Mouse (Mus musculus): ENCODE measurements around the gene Insrr. TPM values are rescaled to one million over a fixed set of nuclear protein-coding genes. Genes with fewer than 3 reads are reported as not detected.
A peak's percentile ranks its signal among the peaks of the same experiment; 100 is the strongest.

The Insrr gene
- polyA plus RNA-seq, 1 experiment from 2014 or later: 1.2 TPM

- WGBS: 6% methylated on average over 26 of the region's 26 CpGs
- peaks cover 66% of the 10 kb centered on the region for H3K27me3 ChIP-seq (replicated peaks; ENCODE audit: control insufficient read depth, insufficient read depth, low read length)
These were observed 7.4 kb downstream of the Insrr start for GRCm38 (mm10) chr3:87804038-87804677.

DNA sequence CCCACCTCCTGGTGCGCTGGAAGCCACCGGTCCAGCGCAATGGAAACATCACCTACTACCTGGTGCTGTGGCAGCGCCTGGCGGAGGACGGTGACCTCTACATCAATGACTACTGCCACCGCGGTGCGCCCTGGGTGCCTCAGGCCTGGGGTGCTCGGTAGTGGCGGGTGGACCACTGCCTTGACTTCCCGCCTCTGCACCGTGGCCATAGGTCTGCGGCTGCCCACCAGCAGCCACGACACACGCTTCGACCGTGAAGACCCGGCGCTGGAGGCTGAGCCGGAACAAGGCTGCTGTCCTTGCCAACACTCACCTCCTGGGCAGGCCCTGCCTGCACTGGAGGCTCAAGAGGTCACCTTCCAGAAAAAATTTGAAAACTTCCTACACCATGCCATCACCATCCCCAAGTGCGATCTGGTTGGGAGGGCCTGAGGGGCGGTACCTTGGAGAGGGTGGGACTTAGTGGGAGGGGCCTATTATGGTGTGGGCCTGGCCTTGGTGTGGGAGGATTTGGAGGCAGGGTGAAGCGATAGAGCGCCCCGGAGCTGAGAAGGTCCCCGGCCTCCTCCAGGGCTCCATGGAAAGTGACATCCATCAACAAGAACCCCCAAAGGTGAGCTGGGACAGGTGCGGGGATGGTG, 12.7 kb downstream of the Insrr start:
- Histone ChIP-seq H3K27me3 (replicated peaks; ENCODE audit: control insufficient read depth, insufficient read depth, low read length) (peaks cover 56% of the 10 kb centered on the region), H3K4me1 (ENCODE audit: control insufficient read depth, insufficient read depth, low read length) (0 out of 2 replicates have a peak, but pooled peaks cover 4% of the 10 kb centered on the region), H3K9me3 (ENCODE audit: control insufficient read depth, low read length) (no peaks in the 10 kb centered on the region), H3K9ac (ENCODE audit: low read depth, low read length) (no peak overlapping the region), H3K4me3 (ENCODE audit: low read depth, low read length) (peak overlapping the region; percentile 26), H3K4me2 (ENCODE audit: low read depth, low read length) (peak overlapping the region; percentile 30), H3K36me3 (ENCODE audit: control insufficient read depth, insufficient read depth, low read length) (no peaks in the 10 kb centered on the region), H3K27ac (replicated peaks; ENCODE audit: low read depth, low read length) (no peak overlapping the region)
- ATAC-seq (ENCODE audit: low read depth): peak; percentile 53; the same call in 1 of the 2 replicates
- WGBS: 5% methylated on average over 28 of the region's 28 CpGs
- DNase-seq (ENCODE audit: low spot score): no peak

More at GRCm38 (mm10) chr3:87804038-87804677, 7.4 kb downstream of the Insrr start:
- Histone ChIP-seq H3K4me1 (ENCODE audit: control insufficient read depth, insufficient read depth, low read length) (0 out of 2 replicates have a peak, but pooled peaks cover 4% of the 10 kb centered on the region), H3K27ac (replicated peaks; ENCODE audit: low read depth, low read length) (no peak overlapping the region), H3K36me3 (ENCODE audit: control insufficient read depth, insufficient read depth, low read length) (no peaks in the 10 kb centered on the region), H3K9me3 (ENCODE audit: control insufficient read depth, low read length) (no peaks in the 10 kb centered on the region), H3K4me3 (ENCODE audit: low read depth, low read length) (0 out of 2 replicates have a peak overlapping the region, but pooled peaks have one; percentile 17), H3K9ac (ENCODE audit: low read depth, low read length) (no peak overlapping the region), H3K4me2 (ENCODE audit: low read depth, low read length) (peak overlapping the region; percentile 44)
- DNase-seq (ENCODE audit: low spot score): no peak
- no peak for ATAC-seq (ENCODE audit: low read depth)

GRCm38 (mm10) chr3:87811297-87811696, 14.5 kb downstream of the Insrr start:
- no peak overlapping the region for H3K9ac ChIP-seq (ENCODE audit: low read depth, low read length)
- 83% methylated on average over 8 of the region's 8 CpGs for WGBS
- no peak overlapping the region for H3K27ac ChIP-seq (replicated peaks; ENCODE audit: low read depth, low read length)
- no peaks in the 10 kb centered on the region for H3K9me3 ChIP-seq (ENCODE audit: control insufficient read depth, low read length)
- H3K4me3 ChIP-seq (ENCODE audit: low read depth, low read length): no peak overlapping the region
- H3K27me3 ChIP-seq (replicated peaks; ENCODE audit: control insufficient read depth, insufficient read depth, low read length): peaks cover 53% of the 10 kb centered on the region
- H3K4me1 ChIP-seq (ENCODE audit: control insufficient read depth, insufficient read depth, low read length): 0 out of 2 replicates have a peak, but pooled peaks cover 4% of the 10 kb centered on the region
- H3K36me3 ChIP-seq (ENCODE audit: control insufficient read depth, insufficient read depth, low read length): no peaks in the 10 kb centered on the region
- H3K4me2 ChIP-seq (ENCODE audit: low read depth, low read length): no peak overlapping the region
- DNase-seq (ENCODE audit: low spot score) (no peak), ATAC-seq (ENCODE audit: low read depth) (no peak)

GRCm38 (mm10) chr3:87812413-87812812, 15.7 kb downstream of the Insrr start:
- 36% methylated on average over 4 of the region's 4 CpGs for WGBS
- Histone ChIP-seq H3K4me3 (ENCODE audit: low read depth, low read length) (no peak overlapping the region), H3K9ac (ENCODE audit: low read depth, low read length) (no peak overlapping the region), H3K36me3 (ENCODE audit: control insufficient read depth, insufficient read depth, low read length) (no peaks in the 10 kb centered on the region), H3K4me1 (ENCODE audit: control insufficient read depth, insufficient read depth, low read length) (0 out of 2 replicates have a peak, but pooled peaks cover 4% of the 10 kb centered on the region), H3K4me2 (ENCODE audit: low read depth, low read length) (no peak overlapping the region), H3K27me3 (replicated peaks; ENCODE audit: control insufficient read depth, insufficient read depth, low read length) (peaks cover 46% of the 10 kb centered on the region), H3K9me3 (ENCODE audit: control insufficient read depth, low read length) (no peaks in the 10 kb centered on the region), H3K27ac (replicated peaks; ENCODE audit: low read depth, low read length) (no peak overlapping the region)
- ATAC-seq (ENCODE audit: low read depth): no peak
- DNase-seq (ENCODE audit: low spot score): no peak

- H3K4me2 ChIP-seq (ENCODE audit: low read depth, low read length): no peak overlapping the region
- H3K36me3 ChIP-seq (ENCODE audit: control insufficient read depth, insufficient read depth, low read length): no peaks in the 10 kb centered on the region
- no peak for DNase-seq (ENCODE audit: low spot score)
- ATAC-seq (ENCODE audit: low read depth): no peak
- H3K4me1 ChIP-seq (ENCODE audit: control insufficient read depth, insufficient read depth, low read length): 0 out of 2 replicates have a peak, but pooled peaks cover 4% of the 10 kb centered on the region
- no peak overlapping the region for H3K4me3 ChIP-seq (ENCODE audit: low read depth, low read length)
- no peak overlapping the region for H3K27ac ChIP-seq (replicated peaks; ENCODE audit: low read depth, low read length)
- H3K27me3 ChIP-seq (replicated peaks; ENCODE audit: control insufficient read depth, insufficient read depth, low read length): peaks cover 42% of the 10 kb centered on the region
- 48% methylated on average over 10 of the region's 10 CpGs for WGBS
- H3K9me3 ChIP-seq (ENCODE audit: control insufficient read depth, low read length): no peaks in the 10 kb centered on the region
- no peak overlapping the region for H3K9ac ChIP-seq (ENCODE audit: low read depth, low read length)
These were observed 16.1 kb downstream of the Insrr start for GRCm38 (mm10) chr3:87812873-87813272.

DNA sequence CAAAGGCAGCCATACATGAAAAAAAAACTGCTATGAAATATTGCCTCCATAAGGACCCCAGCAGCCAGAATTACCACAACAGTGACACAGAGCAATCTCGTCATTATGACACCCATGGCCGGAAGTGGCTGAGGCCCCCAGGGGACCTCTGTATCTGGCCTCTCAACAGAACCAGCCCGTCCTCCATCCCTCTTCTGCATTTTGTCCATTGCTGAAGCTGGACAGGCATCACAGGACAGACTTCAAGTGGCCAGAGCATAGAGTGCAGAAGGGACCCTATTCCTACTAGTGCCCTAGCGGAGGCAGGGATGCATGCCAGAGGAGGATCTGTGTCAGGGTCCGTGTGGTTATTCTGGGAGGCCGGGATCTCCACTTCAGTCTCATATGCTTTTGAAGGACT, 19.4 kb downstream of the Insrr start:
- no peak for DNase-seq (ENCODE audit: low spot score)
- H3K27me3 ChIP-seq (replicated peaks; ENCODE audit: control insufficient read depth, insufficient read depth, low read length): peaks cover 9% of the 10 kb centered on the region
- H3K9ac ChIP-seq (ENCODE audit: low read depth, low read length): no peak overlapping the region
- no peak overlapping the region for H3K4me2 ChIP-seq (ENCODE audit: low read depth, low read length)
- H3K27ac ChIP-seq (replicated peaks; ENCODE audit: low read depth, low read length): no peak overlapping the region
- ATAC-seq (ENCODE audit: low read depth): no peak
- 53% methylated on average over 6 of the region's 6 CpGs for WGBS
- H3K9me3 ChIP-seq (ENCODE audit: control insufficient read depth, low read length): no peaks in the 10 kb centered on the region
- no peaks in the 10 kb centered on the region for H3K4me1 ChIP-seq (ENCODE audit: control insufficient read depth, insufficient read depth, low read length)
- H3K36me3 ChIP-seq (ENCODE audit: control insufficient read depth, insufficient read depth, low read length): no peaks in the 10 kb centered on the region
- no peak overlapping the region for H3K4me3 ChIP-seq (ENCODE audit: low read depth, low read length)

DNA sequence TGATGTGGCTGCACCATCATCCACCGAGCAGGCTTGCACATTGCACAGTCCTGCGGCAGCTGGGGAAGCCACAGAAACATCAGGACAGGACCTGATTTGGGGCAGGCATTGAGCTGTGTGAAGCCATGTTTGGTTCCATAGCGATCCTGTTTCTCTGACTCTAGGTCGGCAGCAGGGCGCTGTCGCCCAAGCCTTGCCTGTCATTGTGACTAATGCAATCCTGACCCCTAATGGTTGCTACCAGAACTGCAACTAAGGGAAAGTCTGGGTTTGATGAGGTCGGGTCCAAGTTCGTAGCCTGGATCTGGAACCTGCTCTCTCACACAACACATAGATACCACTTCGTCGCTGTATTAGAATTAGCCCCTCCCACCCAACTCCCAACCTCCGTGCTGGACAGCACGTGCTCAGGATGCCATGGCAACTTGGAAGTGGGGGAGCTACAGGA, 19.9 kb downstream of the Insrr start:
- Histone ChIP-seq H3K36me3 (ENCODE audit: control insufficient read depth, insufficient read depth, low read length) (no peaks in the 10 kb centered on the region), H3K27me3 (replicated peaks; ENCODE audit: control insufficient read depth, insufficient read depth, low read length) (peaks cover 4% of the 10 kb centered on the region; the same call in 1 of the 2 replicates), H3K27ac (replicated peaks; ENCODE audit: low read depth, low read length) (no peak overlapping the region), H3K4me3 (ENCODE audit: low read depth, low read length) (no peak overlapping the region), H3K4me1 (ENCODE audit: control insufficient read depth, insufficient read depth, low read length) (no peaks in the 10 kb centered on the region), H3K9me3 (ENCODE audit: control insufficient read depth, low read length) (no peaks in the 10 kb centered on the region), H3K9ac (ENCODE audit: low read depth, low read length) (0 out of 2 replicates have a peak overlapping the region, but pooled peaks have one; percentile 30), H3K4me2 (ENCODE audit: low read depth, low read length) (peak overlapping the region; percentile 25; the same call in 1 of the 2 replicates)
- DNase-seq (ENCODE audit: low spot score) (peak; percentile 87), ATAC-seq (ENCODE audit: low read depth) (peak; percentile 82)
- 3% methylated on average over 12 of the region's 12 CpGs for WGBS

DNA sequence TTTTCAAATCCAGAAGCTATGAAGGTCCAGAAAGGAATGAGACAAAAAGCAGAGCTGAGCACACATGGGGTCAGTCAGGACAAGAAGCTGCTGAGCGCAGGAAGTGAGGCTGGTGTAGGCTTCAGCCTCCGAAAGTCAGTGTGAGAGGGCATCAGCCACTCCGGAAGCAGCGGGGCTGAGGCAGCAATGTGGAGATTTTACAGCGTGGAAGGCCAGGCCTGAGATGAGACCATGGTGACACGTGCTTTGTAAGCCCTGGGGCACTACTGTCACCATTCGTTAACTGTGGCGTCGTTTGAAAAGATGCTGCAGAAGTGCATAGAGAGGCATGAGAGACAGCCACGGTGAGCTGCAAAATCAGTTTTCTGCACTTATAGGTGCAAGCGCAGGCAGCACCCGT, 21.5 kb downstream of the Insrr start:
- ATAC-seq (ENCODE audit: low read depth) (no peak), DNase-seq (ENCODE audit: low spot score) (no peak)
- Histone ChIP-seq H3K4me3 (ENCODE audit: low read depth, low read length) (no peak overlapping the region), H3K9ac (ENCODE audit: low read depth, low read length) (no peak overlapping the region), H3K4me1 (ENCODE audit: control insufficient read depth, insufficient read depth, low read length) (no peaks in the 10 kb centered on the region), H3K27ac (replicated peaks; ENCODE audit: low read depth, low read length) (no peak overlapping the region), H3K9me3 (ENCODE audit: control insufficient read depth, low read length) (no peaks in the 10 kb centered on the region), H3K36me3 (ENCODE audit: control insufficient read depth, insufficient read depth, low read length) (no peaks in the 10 kb centered on the region), H3K27me3 (replicated peaks; ENCODE audit: control insufficient read depth, insufficient read depth, low read length) (peaks cover 3% of the 10 kb centered on the region; the same call in 1 of the 2 replicates), H3K4me2 (ENCODE audit: low read depth, low read length) (no peak overlapping the region)
- WGBS: 55% methylated on average over 12 of the region's 12 CpGs
